Mouse (Mus musculus): Measurements from ENCODE around the gene Dennd2a. TPM values are rescaled to one million over a fixed set of nuclear protein-coding genes. Genes with fewer than 3 reads are reported as not detected.
"Not testable (repeated sequence)": the region's sequence is repeated elsewhere in the genome, so short reads cannot be mapped to it uniquely, and the experiment has no call there.

The Dennd2a gene
- polyA plus RNA-seq, 1 experiment from 2014 or later, result 14.2 TPM

GRCm38 (mm10) chr6:39426725-39427124, 130.9 kb downstream of the Dennd2a start:
- DNase-seq (ENCODE audit: low spot score) (no peak), ATAC-seq (no peak)
- 95% methylated on average over 4 of the region's 4 CpGs for WGBS
- Histone ChIP-seq H3K9ac (ENCODE audit: low read length) (no peak overlapping the region), H3K9me3 (replicated peaks; ENCODE audit: control insufficient read depth, low read length) (no peaks in the 10 kb centered on the region), H3K27me3 (replicated peaks; ENCODE audit: control insufficient read depth, insufficient read depth, low read length) (no peaks in the 10 kb centered on the region; the same call in 1 of the 2 replicates), H3K36me3 (ENCODE audit: control insufficient read depth, insufficient read depth, low read length) (no peaks in the 10 kb centered on the region), H3K4me2 (ENCODE audit: low read length) (no peak overlapping the region), H3K27ac (ENCODE audit: low read depth, low read length) (no peak overlapping the region), H3K4me3 (ENCODE audit: low read depth, low read length) (no peak overlapping the region), H3K4me1 (ENCODE audit: control insufficient read depth, insufficient read depth, low read length) (no peaks in the 10 kb centered on the region)

- no peak overlapping the region for H3K4me2 ChIP-seq (ENCODE audit: low read length)
- H3K36me3 ChIP-seq (ENCODE audit: control insufficient read depth, insufficient read depth, low read length), result no peaks in the 10 kb centered on the region
- no peak overlapping the region for H3K4me3 ChIP-seq (ENCODE audit: low read depth, low read length)
- no peak overlapping the region for H3K9ac ChIP-seq (ENCODE audit: low read length)
- no peak overlapping the region for H3K27ac ChIP-seq (ENCODE audit: low read depth, low read length)
- H3K9me3 ChIP-seq (replicated peaks; ENCODE audit: control insufficient read depth, low read length), result no peaks in the 10 kb centered on the region
- H3K4me1 ChIP-seq (ENCODE audit: control insufficient read depth, insufficient read depth, low read length), result no peaks in the 10 kb centered on the region
- no peaks in the 10 kb centered on the region; the same call in 1 of the 2 replicates for H3K27me3 ChIP-seq (replicated peaks; ENCODE audit: control insufficient read depth, insufficient read depth, low read length)
- WGBS, result 87% methylated on average over 2 of the region's 2 CpGs
- DNase-seq (ENCODE audit: low spot score) (no peak), ATAC-seq (no peak)
Measured at GRCm38 (mm10) chr6:39425181-39425580, 132.5 kb downstream of the Dennd2a start.

- H3K27ac ChIP-seq (ENCODE audit: low read depth, low read length), result no peak overlapping the region
- DNase-seq (ENCODE audit: low spot score), result no peak
- no peaks in the 10 kb centered on the region for H3K9me3 ChIP-seq (replicated peaks; ENCODE audit: control insufficient read depth, low read length)
- no peak overlapping the region for H3K4me2 ChIP-seq (ENCODE audit: low read length)
- 90% methylated on average over 7 of the region's 7 CpGs for WGBS
- H3K9ac ChIP-seq (ENCODE audit: low read length), result no peak overlapping the region
- ATAC-seq, result no peak
- no peaks in the 10 kb centered on the region for H3K36me3 ChIP-seq (ENCODE audit: control insufficient read depth, insufficient read depth, low read length)
- H3K27me3 ChIP-seq (replicated peaks; ENCODE audit: control insufficient read depth, insufficient read depth, low read length), result no peaks in the 10 kb centered on the region; the same call in 1 of the 2 replicates
- H3K4me1 ChIP-seq (ENCODE audit: control insufficient read depth, insufficient read depth, low read length), result no peaks in the 10 kb centered on the region
- H3K4me3 ChIP-seq (ENCODE audit: low read depth, low read length), result no peak overlapping the region
Measured at GRCm38 (mm10) chr6:39423686-39424085, 134.0 kb downstream of the Dennd2a start.

- no peak for ATAC-seq
- WGBS, result 67% methylated on average over 6 of the region's 6 CpGs
Measured at GRCm38 (mm10) chr6:39423130-39423551, 134.5 kb downstream of the Dennd2a start.

GRCm38 (mm10) chr6:39420867-39421266, 136.8 kb downstream of the Dennd2a start:
- Histone ChIP-seq H3K9me3 (replicated peaks; ENCODE audit: control insufficient read depth, low read length) (no peaks in the 10 kb centered on the region), H3K4me2 (ENCODE audit: low read length) (peak overlapping the region; percentile 62), H3K9ac (ENCODE audit: low read length) (no peak overlapping the region), H3K4me1 (ENCODE audit: control insufficient read depth, insufficient read depth, low read length) (peaks cover 10% of the 10 kb centered on the region), H3K36me3 (ENCODE audit: control insufficient read depth, insufficient read depth, low read length) (no peaks in the 10 kb centered on the region), H3K27me3 (replicated peaks; ENCODE audit: control insufficient read depth, insufficient read depth, low read length) (no peaks in the 10 kb centered on the region; the same call in 1 of the 2 replicates), H3K27ac (ENCODE audit: low read depth, low read length) (peak overlapping the region; percentile 95; the same call in 1 of the 2 replicates), H3K4me3 (ENCODE audit: low read depth, low read length) (peak overlapping the region; percentile 97)
- no peak for DNase-seq (ENCODE audit: low spot score)
- WGBS, result 53% methylated on average over 4 of the region's 4 CpGs
- no peak for ATAC-seq

More at GRCm38 (mm10) chr6:39423130-39423551, 134.5 kb downstream of the Dennd2a start:
- Histone ChIP-seq H3K4me3 (ENCODE audit: low read depth, low read length) (no peak overlapping the region), H3K27ac (ENCODE audit: low read depth, low read length) (no peak overlapping the region), H3K4me1 (ENCODE audit: control insufficient read depth, insufficient read depth, low read length) (peaks cover 4% of the 10 kb centered on the region), H3K4me2 (ENCODE audit: low read length) (no peak overlapping the region), H3K36me3 (ENCODE audit: control insufficient read depth, insufficient read depth, low read length) (no peaks in the 10 kb centered on the region), H3K27me3 (replicated peaks; ENCODE audit: control insufficient read depth, insufficient read depth, low read length) (no peaks in the 10 kb centered on the region; the same call in 1 of the 2 replicates), H3K9ac (ENCODE audit: low read length) (no peak overlapping the region), H3K9me3 (replicated peaks; ENCODE audit: control insufficient read depth, low read length) (no peaks in the 10 kb centered on the region)
- no peak for DNase-seq (ENCODE audit: low spot score)

GRCm38 (mm10) chr6:39419851-39420721, 137.6 kb downstream of the Dennd2a start, which contains the start of gene Mkrn1:
Mkrn1 (minus strand) TSS chr6:39420462.
- Histone ChIP-seq H3K9ac (ENCODE audit: low read length) (peak within 1 kb of the TSS; percentile 95), H3K27ac (ENCODE audit: low read depth, low read length) (peak within 1 kb of the TSS; percentile 95), H3K9me3 (replicated peaks; ENCODE audit: control insufficient read depth, low read length) (no peaks in the 10 kb centered on the region), H3K4me2 (ENCODE audit: low read length) (peak within 1 kb of the TSS; percentile 62), H3K4me3 (ENCODE audit: low read depth, low read length) (peak within 1 kb of the TSS; percentile 97), H3K36me3 (ENCODE audit: control insufficient read depth, insufficient read depth, low read length) (no peaks in the 10 kb centered on the region), H3K27me3 (replicated peaks; ENCODE audit: control insufficient read depth, insufficient read depth, low read length) (no peaks in the 10 kb centered on the region; the same call in 1 of the 2 replicates), H3K4me1 (ENCODE audit: control insufficient read depth, insufficient read depth, low read length) (peaks cover 10% of the 10 kb centered on the region)
- under 1% methylated on average over 60 of the region's 82 CpGs for WGBS
- ATAC-seq (peak; percentile 95), DNase-seq (ENCODE audit: low spot score) (peak; percentile 94)

GRCm38 (mm10) chr6:39419386-39419850, 138.2 kb downstream of the Dennd2a start:
- H3K27ac ChIP-seq (ENCODE audit: low read depth, low read length), result peak overlapping the region; percentile 95
- ATAC-seq, result no peak
- no peaks in the 10 kb centered on the region for H3K9me3 ChIP-seq (replicated peaks; ENCODE audit: control insufficient read depth, low read length)
- no peaks in the 10 kb centered on the region for H3K36me3 ChIP-seq (ENCODE audit: control insufficient read depth, insufficient read depth, low read length)
- H3K4me2 ChIP-seq (ENCODE audit: low read length), result peak overlapping the region; percentile 62
- H3K4me3 ChIP-seq (ENCODE audit: low read depth, low read length), result peak overlapping the region; percentile 97
- WGBS, result under 1% methylated on average over 35 of the region's 43 CpGs
- peak; percentile 60 for DNase-seq (ENCODE audit: low spot score)
- peak overlapping the region; percentile 95 for H3K9ac ChIP-seq (ENCODE audit: low read length)
- H3K27me3 ChIP-seq (replicated peaks; ENCODE audit: control insufficient read depth, insufficient read depth, low read length), result no peaks in the 10 kb centered on the region; the same call in 1 of the 2 replicates
- peaks cover 10% of the 10 kb centered on the region for H3K4me1 ChIP-seq (ENCODE audit: control insufficient read depth, insufficient read depth, low read length)

GRCm38 (mm10) chr6:39416654-39417053, 141.0 kb downstream of the Dennd2a start:
- not testable (repeated sequence) for H3K27ac ChIP-seq (ENCODE audit: low read depth, low read length); H3K9ac ChIP-seq (ENCODE audit: low read length); H3K9me3 ChIP-seq (replicated peaks; ENCODE audit: control insufficient read depth, low read length); H3K4me3 ChIP-seq (ENCODE audit: low read depth, low read length); H3K36me3 ChIP-seq (ENCODE audit: control insufficient read depth, insufficient read depth, low read length); H3K4me1 ChIP-seq (ENCODE audit: control insufficient read depth, insufficient read depth, low read length); ATAC-seq; H3K27me3 ChIP-seq (replicated peaks; ENCODE audit: control insufficient read depth, insufficient read depth, low read length); DNase-seq (ENCODE audit: low spot score); H3K4me2 ChIP-seq (ENCODE audit: low read length)

GRCm38 (mm10) chr6:39415762-39416161, 141.9 kb downstream of the Dennd2a start:
- DNase-seq (ENCODE audit: low spot score) (peak; percentile 61), ATAC-seq (no peak)
- Histone ChIP-seq H3K9me3 (replicated peaks; ENCODE audit: control insufficient read depth, low read length) (no peaks in the 10 kb centered on the region), H3K27me3 (replicated peaks; ENCODE audit: control insufficient read depth, insufficient read depth, low read length) (no peaks in the 10 kb centered on the region), H3K36me3 (ENCODE audit: control insufficient read depth, insufficient read depth, low read length) (no peaks in the 10 kb centered on the region), H3K9ac (ENCODE audit: low read length) (no peak overlapping the region), H3K4me3 (ENCODE audit: low read depth, low read length) (no peak overlapping the region), H3K4me2 (ENCODE audit: low read length) (no peak overlapping the region), H3K4me1 (ENCODE audit: control insufficient read depth, insufficient read depth, low read length) (peaks cover 10% of the 10 kb centered on the region), H3K27ac (ENCODE audit: low read depth, low read length) (no peak overlapping the region)
- 49% methylated on average over 3 of the region's 5 CpGs for WGBS

All from forebrain, embryonic 14.5 days (tissue).